Mouse (Mus musculus): Measurements from ENCODE around the gene En1.

GRCm38 (mm10) chr1:120621383-120621782 is 19.2 kb downstream of the En1 start:
- TF ChIP-seq GATA1 (IDR thresholded peaks at IDR 0.05; ENCODE audit: borderline replicate concordance, low read length) (no peak), FLI1 (IDR thresholded peaks at IDR 0.05; ENCODE audit: low read length) (no peak)

Data from megakaryocyte, embryonic 14.5 days (primary cell).